Mouse (Mus musculus) mature B cell (primary cell): ENCODE measurements around the gene Zfp184.

Experiments
- in situ Hi-C: fragments of 300-500 bp; cut with MboI; formaldehyde crosslinking; loops from 2 replicates; pipeline ENCODE4 v1.14.3; 2019

Zfp184 gene

DNA sequence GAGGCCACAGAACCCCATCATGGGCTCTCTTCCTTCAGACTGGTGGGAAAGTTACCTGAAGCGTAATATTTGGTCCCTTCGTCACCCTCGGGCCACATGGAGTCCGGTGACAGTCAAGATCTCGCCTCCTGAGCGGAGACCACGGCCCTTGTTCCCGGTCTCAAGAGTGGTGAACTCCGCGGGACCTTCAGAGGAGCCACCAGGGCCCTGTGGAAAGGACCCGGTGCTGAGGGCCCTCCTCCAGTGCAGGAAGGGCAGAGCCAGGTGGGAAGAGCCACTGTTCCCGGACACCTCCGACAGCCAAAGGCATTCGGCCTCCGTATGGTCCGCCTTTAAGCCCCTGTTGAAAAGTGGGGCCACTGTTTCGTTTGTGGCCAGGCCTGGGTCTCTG lies 36.9 kb downstream of the Zfp184 start:
- in situ Hi-C loops = no loop called here

DNA sequence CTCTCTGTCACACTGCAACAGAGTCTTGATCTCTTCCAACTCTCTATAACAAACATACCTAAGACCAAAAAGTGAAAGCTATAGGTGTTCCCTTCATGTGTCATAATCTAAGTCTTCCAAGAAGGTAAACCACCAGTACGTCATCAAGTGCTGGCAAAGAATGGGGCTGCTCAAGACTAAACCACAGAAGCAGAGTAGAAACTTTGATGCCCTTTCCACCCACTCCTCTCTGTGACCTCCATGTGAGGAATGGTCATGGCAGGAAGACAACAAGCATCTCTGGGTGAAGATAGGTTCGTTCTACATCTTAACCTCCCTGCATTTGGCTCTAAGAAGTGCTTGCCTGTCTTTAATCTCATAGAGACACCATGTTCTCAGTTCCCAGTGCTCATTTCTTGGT lies 39.6 kb downstream of the Zfp184 start:
- in situ Hi-C loops = no loop called here

DNA sequence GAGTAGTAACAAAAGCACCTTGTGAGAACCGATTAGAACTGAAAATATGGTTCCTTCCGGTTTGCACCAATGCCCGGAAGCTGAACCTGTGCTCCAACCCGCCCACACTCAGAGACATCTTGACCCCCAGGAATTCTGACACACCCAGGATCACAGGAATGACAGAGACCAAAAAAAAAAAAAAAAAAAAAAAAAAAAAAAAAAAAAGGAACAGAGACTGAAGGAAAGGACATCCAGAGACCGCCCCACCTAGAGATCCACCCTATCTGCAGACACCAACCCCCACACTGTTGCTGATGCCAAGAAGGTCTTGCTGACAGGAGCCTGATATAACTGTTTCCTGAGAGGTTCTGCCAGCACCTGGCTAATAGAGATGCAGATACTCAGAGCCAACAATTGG lies 47.7 kb downstream of the Zfp184 start:
- in situ Hi-C loops = no loop called here

DNA sequence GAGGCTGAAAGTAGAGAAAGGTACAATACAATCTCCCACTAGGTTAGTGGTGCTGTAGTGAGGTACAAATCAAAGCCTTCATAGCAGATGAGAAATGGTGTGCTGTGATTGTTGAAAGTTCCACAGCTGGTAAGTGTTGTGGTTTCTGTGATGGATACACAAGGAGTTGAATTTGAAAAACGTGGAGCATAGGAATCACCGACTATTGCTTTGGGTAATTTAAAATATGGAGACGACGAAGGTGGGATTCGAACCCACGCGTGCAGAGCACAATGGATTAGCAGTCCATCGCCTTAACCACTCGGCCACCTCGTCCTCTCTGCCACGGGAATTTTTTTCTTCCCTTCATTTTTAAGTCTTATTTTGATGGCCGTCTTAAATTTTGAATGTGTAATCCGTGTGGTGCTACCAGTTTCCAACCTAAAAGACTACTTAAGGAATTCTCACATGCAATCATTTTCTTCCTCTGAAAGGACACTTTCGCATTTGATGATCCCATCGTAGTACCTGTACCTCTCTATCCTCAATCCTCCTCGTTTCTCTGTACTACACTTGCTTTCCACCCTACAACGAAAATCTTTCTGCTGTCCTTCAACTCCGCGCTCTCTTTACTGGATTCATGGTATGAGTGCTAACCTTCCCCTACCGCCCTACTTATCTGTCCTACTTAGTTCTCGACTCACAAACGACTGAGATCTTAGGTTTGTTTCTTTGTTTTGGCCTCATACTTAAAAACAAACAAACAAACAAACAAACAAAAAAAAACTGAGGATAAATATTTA lies 49.3 kb downstream of the Zfp184 start:
- in situ Hi-C loops = no loop called here

DNA sequence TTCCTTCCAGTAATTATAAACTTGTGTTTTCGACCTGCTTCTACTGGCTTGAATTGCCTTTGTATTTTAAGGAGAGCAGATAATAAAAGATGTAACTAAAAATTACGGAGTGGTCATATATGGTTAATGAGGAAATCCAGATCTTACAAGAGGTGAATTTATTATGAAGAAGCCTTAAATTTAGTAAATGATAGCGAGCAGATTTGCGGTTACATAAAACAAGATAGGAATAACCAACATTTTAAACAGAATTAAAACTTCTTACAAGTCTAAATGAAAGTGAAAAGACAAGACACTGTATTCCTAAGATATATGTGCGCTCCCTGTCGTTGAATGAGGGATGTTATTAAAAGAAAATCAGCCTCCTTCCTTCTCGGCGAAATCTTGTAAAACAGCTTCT lies 50.0 kb downstream of the Zfp184 start:
- in situ Hi-C loops = no loop called here

DNA sequence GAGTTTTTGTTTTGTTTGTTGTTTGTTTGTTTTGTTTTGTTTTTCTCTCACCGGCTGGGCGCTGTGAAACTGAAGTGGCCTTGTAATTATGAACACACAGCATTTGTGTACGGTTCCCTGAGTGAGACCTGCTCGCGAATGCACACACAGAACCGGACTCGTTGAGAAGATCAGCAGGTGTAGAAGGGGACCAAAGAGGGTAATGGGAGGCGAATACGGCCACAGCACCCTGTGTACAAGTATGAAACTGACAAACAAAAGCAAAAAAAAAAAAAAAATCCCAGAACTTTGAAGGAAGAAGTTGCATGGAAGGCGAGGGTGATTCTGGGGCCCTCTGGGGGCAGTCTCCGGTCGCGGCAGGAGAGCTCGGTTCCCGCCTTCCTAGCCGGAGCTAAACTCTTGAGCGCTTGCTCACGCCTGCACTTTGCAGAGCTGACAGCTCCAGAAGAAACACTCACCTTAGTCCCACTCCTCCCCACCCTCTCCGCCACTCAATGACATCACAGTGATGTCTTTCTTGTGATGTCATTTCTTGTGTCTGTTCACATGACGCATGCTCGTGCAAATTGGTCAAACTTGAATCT lies 50.5 kb downstream of the Zfp184 start:
- in situ Hi-C loops = no loop called here

DNA sequence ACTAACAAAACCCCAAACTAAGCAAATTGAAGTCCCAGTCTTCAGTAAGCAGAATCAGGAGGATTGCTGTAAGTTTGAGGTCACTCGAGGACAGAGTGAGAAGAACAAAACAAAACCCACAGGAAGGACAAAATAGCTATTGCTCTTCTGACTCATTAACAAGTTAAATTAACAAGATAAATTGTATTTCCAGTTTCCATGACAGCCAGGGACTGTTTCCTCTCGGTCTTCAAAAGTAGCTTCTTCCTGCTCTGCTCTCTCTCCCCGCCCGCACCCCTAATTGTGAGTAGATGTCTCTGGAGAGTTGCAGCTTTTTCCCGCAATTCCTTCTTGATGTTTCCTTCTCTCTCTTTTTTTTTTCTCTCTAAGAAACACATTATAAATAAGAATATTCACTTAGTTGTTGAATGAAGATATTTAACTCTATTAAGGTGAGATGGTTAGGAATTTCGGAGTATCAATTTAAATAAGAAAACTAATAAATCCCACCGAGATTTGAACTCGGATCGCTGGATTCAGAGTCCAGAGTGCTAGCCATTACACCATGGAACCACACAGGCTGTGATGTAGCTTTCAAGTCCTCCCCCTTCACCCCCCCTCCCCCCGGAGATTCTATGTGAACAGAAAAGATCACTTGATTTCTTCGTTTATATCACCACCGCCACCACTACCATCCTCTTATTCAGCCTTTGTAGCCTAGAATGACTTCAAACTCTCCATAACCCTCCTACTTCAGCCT lies 51.4 kb downstream of the Zfp184 start:
- in situ Hi-C loops = no loop called here

DNA sequence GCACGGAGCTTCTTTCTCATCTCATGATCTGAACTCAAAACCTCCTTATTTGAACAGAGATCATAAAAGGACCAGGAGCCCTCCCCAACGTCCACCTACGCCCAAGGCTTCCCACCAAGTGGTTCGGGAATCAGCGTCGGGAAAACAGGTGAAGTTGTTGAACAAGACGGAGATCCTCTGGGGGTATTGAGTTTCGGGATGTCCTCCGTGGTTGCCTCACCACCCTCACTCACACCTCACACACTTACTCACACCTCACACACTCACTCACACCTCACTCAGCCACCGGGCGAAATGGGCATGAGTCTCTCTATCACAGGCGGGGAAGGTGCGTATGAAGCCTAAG lies 51.9 kb downstream of the Zfp184 start:
- in situ Hi-C loops = no loop called here

DNA sequence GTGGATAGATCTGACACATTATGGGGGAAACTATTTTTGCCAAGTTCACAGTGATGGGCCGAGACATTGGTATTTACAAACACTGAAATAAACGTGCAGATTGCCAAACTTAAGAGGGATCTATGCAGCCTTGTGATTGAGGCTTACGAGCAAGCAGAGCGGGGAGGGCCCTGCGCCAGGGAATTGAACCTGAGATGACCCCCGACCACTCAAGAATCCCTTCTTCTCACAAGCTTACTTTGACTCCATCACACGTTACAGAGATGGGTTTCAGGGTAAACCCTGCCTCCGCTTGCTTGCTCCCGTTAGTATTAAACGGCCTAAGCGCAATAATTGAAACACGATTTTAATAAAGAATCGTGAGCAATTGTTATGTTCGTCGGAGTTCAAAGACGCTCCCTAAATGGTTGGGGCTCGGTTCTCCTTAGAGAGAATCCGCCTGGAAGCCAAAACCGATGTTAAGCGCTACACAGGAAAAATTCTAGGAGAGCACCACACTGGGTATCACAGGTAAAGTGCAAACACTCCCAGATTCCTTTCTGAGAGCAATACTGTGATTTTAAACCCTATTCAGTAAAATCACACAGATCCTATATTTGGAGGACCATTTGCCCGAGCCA lies 52.4 kb downstream of the Zfp184 start:
- in situ Hi-C loops = no loop called here

DNA sequence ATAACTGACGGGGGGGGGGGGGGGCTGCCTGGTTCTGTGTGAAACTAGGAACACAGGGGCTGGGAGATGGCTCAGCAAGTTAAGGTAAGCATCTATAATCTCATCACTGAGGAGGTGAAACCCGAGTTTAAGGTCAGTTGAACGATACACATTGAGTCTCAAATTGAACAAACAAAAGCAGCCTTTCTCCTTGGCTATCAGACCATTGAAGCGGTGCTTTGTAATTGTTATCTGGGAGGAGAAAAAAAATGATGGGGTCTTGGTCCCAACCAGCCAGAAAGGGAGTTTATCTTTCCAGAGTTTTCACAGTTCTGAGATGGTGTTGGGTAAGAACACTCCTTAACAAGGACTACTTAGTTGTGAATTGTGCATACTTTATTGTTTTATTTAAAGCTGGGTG lies 52.9 kb downstream of the Zfp184 start:
- in situ Hi-C loops = no loop called here

DNA sequence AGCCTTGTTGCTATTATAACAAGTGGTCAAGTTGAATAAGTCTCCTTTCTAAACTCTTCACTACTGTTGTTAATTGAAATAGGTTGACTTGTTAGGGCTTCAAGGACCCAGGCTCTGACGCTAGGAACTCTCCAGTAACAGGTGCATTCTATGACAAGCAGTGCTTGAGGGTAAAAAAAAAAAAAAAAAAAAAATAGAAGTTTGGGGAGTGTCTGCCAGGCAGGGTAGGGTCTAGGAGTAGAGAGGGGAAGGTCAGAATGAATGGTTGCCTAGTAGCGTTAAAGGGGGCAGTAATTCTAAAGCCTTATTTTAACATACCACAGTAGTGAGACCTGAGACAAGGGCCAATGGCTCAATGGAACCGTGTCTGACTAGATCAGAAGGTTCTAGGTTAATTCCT lies 53.5 kb downstream of the Zfp184 start:
- in situ Hi-C loops = no loop called here

DNA sequence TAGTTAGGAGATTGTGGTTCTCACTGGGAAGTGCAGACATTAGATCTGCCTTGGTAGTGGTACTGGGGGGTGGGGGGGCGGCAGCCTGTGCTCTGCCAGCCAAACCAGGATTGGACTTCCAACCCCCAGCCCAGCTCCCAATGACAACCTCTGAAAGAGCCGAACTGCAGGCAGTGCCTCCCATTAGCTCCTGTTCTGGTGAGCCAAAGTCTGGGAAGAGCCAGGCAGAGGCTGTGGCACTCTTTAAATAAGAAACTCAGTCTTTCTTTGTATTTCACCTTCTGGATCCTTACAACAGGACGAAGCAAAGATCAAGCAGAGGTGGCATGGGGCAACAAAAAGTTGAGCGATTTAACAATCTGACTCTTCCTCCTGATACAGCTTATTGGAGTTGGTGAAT lies 54.3 kb downstream of the Zfp184 start:
- in situ Hi-C loops = no loop called here

DNA sequence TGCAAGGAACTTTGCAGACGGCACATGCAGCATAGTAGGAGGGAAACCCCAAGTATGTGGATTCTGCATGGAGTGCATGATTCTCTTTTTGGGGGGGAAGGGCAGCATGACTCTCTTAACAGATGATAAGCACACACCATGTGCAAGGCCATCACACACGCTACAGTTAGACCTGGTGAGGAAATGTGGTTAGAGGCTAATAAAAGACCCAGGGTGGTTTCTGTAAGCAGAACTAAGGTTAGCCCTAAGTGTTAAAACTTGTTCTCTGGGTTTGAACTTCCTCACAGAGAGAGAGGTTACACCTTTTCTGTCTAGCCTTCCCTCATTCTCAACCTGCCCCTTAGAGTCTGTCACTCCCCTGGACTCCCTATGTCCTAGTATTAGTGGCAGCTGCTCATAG lies 56.5 kb downstream of the Zfp184 start:
- in situ Hi-C loops = no loop called here

DNA sequence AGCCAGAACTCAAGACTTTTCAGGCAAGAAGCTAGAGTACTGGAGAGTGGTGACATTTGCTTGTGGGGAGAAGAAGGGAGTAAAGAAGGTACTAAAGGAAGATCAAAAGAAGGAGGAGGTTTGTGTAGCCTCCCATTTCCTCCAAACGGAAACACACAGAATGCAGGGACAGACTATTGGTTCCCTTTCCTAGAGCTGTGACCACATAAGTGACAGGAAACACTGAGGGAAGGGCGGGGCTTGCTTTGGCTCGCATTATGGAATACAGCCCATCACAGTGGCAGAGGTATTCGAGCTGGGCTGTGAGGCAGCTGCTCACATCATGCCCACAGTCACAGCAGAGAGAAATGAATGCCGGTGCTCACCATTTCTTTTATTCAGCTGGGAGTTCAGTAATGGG lies 56.9 kb downstream of the Zfp184 start:
- in situ Hi-C loops = no loop called here

DNA sequence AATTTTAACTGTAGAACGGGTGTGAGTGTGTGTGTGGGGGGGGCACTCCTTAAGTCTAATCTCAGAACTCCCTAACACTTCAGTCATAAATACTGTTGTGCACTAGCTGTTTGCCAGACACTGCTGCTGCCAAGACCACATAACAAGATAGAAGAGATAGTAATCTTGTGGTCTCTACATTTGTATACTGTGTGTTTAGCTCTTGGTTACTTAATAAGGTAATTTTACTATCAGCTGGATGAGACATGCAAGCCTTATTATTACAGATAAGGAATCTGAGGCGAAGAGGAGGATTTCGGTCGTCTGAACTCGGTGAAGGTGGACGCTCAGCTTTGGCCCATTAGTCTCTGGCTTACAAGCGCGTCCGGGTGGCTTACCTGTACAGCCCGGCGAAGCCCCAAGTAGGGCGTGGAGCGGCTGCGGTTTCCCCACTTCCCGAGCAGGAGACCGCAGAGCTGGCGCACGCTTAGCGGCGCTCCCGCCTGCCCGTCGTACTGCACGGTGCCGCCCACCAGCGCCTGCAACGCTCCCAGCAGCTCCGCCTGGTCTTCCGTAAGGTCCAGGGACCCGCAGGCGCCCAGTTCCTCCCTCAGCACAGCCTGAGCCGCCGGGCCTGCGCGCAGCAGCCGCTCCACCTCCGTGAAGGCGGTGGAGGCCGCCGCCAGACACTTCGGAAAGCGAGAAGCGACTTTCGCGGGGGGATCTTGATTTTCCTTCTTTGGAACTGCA lies 60.9 kb downstream of the Zfp184 start:
- in situ Hi-C loops = no loop called here

DNA sequence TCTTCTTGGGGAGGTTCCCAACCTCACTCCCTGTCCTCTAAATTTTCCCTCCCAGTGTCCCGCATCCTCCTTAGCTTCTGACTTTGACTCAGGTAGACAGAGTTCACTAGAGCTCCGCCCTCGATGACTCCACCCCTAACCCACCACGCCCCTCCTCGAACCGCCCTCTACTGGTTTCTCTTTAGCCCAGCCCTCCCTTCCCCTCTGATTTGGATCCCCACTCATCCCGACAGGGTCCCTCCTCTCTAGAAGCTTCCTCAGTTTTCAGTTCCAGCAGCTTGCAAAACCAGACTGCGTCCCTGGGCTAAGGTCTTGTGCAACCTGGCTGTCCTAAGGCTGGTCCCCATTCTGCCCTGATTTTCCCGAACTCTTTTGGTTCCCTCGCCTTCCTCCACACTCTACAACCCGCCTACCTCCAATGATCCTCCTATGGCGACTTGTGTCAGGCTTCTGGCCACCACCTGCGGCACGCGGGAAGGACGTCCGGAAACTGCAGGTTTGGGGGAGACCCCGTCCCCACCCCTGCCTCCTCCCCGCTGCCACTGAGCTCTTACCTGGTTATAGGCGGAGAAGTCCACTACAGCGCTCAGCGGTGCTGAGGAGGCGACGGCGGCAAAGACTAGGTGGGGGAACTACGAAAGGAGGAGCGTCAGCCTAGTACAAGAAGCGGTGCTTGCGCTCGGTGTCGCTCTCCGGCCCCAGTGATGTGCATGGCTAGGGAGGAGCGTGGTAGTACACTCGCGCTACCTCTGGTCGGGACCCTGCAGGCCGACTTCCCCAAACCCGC lies 61.6 kb downstream of the Zfp184 start:
- in situ Hi-C loops = no loop called here

DNA sequence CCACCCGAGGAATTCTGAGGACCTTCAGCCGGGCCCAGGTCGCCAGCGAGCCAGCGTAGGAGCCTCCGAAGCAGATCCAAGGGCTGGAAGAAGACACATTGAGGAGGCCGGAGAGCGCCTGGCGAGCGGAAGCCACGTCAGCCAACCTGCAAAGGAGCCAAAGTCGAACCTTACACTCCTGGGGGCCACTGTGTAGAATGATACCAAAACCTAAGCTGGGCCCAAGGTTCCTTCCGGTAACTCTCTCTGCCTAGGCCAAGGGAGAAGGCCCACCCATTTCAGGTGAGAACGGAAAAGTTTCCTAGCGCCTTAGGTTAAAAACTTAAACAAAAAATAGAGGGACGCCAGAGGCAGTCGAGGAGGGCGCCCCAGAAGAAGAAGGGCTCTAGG lies 62.2 kb downstream of the Zfp184 start:
- in situ Hi-C loops = no loop called here

DNA sequence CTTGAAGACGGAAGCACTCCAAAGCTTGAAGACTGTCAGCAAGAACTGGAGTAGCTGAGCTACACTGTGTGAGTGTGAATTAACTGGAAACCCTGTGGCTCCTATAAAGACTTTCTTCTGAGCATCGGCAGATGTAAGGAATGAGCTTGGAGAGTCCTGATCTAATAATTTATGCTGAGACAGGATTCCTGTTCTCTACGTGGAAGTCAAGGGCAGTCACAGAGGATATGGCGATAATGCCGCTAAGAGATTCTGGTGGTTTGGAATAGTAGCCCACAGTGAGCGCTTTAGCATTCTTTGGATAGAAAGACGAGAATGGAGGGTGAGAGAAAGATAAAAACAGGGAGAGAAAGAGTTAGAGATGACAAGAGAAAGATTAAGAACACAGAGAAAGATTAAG lies 63.0 kb downstream of the Zfp184 start:
- in situ Hi-C loops = no loop called here

DNA sequence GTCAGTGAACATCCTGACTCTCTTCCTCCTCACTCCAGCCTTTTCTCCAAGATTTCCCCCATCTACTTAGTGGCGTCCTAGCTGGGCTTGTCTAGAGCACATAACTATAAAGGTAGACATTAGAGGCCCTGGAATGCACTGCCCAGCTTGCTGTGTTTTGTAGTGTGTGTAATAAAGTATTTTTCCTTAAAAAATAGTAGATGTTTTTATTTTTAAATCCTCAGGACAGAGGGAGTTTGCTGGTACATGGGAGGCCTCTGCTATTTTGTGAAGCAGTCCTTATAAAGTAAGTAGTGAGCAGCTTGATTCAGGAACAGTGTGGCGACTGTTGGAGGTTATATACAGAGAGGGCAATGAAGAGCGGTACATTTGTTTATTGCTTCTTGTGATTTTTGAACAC lies 63.8 kb downstream of the Zfp184 start:
- in situ Hi-C loops = no loop called here

DNA sequence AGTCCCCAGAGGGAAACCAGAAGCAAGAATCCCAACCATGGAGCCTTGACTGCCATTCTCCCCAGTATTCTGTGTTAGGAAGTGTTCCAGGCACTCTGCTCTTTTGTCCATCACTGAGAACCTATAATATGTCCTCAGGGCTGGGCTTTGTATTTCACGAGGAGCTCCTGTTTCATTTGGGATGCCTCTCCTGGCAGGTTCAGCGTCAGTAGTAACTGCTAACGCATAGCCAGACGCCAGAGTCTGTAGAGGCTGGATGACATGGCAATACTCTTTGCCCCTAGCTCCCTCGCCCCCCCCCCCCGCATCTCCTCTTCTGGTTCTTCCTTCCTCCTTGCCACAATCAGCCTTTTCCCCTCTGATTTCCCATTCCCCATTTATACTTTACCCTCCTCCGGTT lies 64.7 kb downstream of the Zfp184 start, which contains the start of gene Prss16:
TSS of gene Prss16 (minus strand) at position 101 of the 400 bp plus-strand sequence.
- in situ Hi-C loops = no loop called here
